Mouse (Mus musculus) lung, embryonic 14.5 days (tissue): Measurements from ENCODE around the gene Sec1. TPM values are rescaled to one million over a fixed set of nuclear protein-coding genes. Genes with fewer than 3 reads are reported as not detected.

ENCODE experiments used
- ATAC-seq: fragments of 200-750 bp; cut with Nextera tagmentation; 2 replicates; pipeline ENCODE4 v1.8.0; 2017; ENCODE audit warnings: mild to moderate bottlenecking, moderate TSS enrichment, moderate library complexity; ENCODE audit not compliant: insufficient read depth
- DNase-seq: peaks from one replicate; pipeline ENCODE4 v3.0.0-alpha.2; 2015
- H3K27ac ChIP-seq: fragments of 300-500 bp; sonication (generic); 2 replicates; pipeline ENCODE4 v1.5.1; 2014; ENCODE audit warnings: low read depth, mild to moderate bottlenecking, moderate library complexity
- H3K27me3 ChIP-seq: fragments of 300-500 bp; sonication (generic); 2 replicates; pipeline ENCODE4 v1.6.1; 2014; ENCODE audit warnings: low read length, control low read depth; ENCODE audit not compliant: insufficient read depth
- H3K36me3 ChIP-seq: fragments of 300-500 bp; sonication (generic); 2 replicates; pipeline ENCODE4 v1.6.1; 2014; ENCODE audit warnings: control low read depth; ENCODE audit not compliant: insufficient read depth
- H3K4me1 ChIP-seq: fragments of 300-500 bp; sonication (generic); 2 replicates; pipeline ENCODE4 v1.6.1; 2014; ENCODE audit warnings: antibody characterized with exemption, control low read depth; ENCODE audit not compliant: insufficient read depth
- H3K4me2 ChIP-seq: fragments of 300-500 bp; sonication (generic); 2 replicates; pipeline ENCODE4 v1.6.1; 2014; ENCODE audit warnings: mild to moderate bottlenecking
- H3K4me3 ChIP-seq: fragments of 300-500 bp; sonication (generic); 2 replicates; pipeline ENCODE4 v1.5.1; 2014; ENCODE audit warnings: low read depth, low read length
- H3K9ac ChIP-seq: fragments of 300-500 bp; sonication (generic); 2 replicates; pipeline ENCODE4 v1.6.1; 2014
- H3K9me3 ChIP-seq: fragments of 300-500 bp; sonication (generic); 2 replicates; pipeline ENCODE4 v1.6.1; 2016; ENCODE audit warnings: low read depth, low read length, control low read depth
- CTCF ChIP-seq: IDR thresholded peaks from 2 replicates; pipeline ENCODE4 v1.5.1; 2016; ENCODE audit warnings: antibody characterized with exemption, low read depth
- WGBS: fragments of 180-500 bp; shearing (Covaris S2); extraction: QIAGEN DNeasy Blood & Tissue Kit; methylation state at CpG from one replicate; pipeline ENCODE4 v1.1.7; 2014; 5-methylcytosine and 5-hydroxymethylcytosine counted together
- polyA plus RNA-seq: library from polyadenylated mRNA; unstranded; fragments of >200 nt; fragmentation: Nextera tagmentation; extraction: Ambion mirVana; gene quantifications from 2 replicates; pipeline ENCODE4 v1.2.1, GENCODE M21; 2014

Sec1 gene
- polyA plus RNA-seq, 1 experiment from 2014 or later: not detected

GRCm38 (mm10) chr7:45730727-45731431 is 36.7 kb upstream of the Sec1 start:
- peak; percentile 80 for TF ChIP-seq CTCF
- peaks cover 25% of the 10 kb centered on the region for H3K36me3 ChIP-seq
- WGBS: 13% methylated on average over 16 of the region's 16 CpGs

GRCm38 (mm10) chr7:45727625-45728024 is 33.4 kb upstream of the Sec1 start:
- no peak overlapping the region for H3K4me3 ChIP-seq
- no peak for ATAC-seq
- no peaks in the 10 kb centered on the region for H3K4me1 ChIP-seq
- no peak overlapping the region for H3K27ac ChIP-seq
- no peak for DNase-seq
- 56% methylated on average over 3 of the region's 3 CpGs for WGBS
- H3K36me3 ChIP-seq: peaks cover 57% of the 10 kb centered on the region
- H3K4me2 ChIP-seq: no peak overlapping the region
- TF ChIP-seq CTCF: no peak
- no peaks in the 10 kb centered on the region for H3K27me3 ChIP-seq
- H3K9me3 ChIP-seq: no peaks in the 10 kb centered on the region
- H3K9ac ChIP-seq: no peak overlapping the region

More at GRCm38 (mm10) chr7:45730727-45731431, 36.7 kb upstream of the Sec1 start:
- Histone ChIP-seq H3K9me3 (no peaks in the 10 kb centered on the region), H3K27me3 (no peaks in the 10 kb centered on the region), H3K9ac (no peak overlapping the region), H3K4me2 (no peak overlapping the region), H3K4me3 (no peak overlapping the region), H3K27ac (no peak overlapping the region), H3K4me1 (no peaks in the 10 kb centered on the region)
- ATAC-seq: peak; percentile 58; the same call in 1 of the 2 replicates
- DNase-seq: peak; percentile 77

GRCm38 (mm10) chr7:45726419-45726818 is 32.2 kb upstream of the Sec1 start:
- H3K4me1 ChIP-seq: no peaks in the 10 kb centered on the region
- H3K27me3 ChIP-seq: no peaks in the 10 kb centered on the region
- 84% methylated on average over 10 of the region's 10 CpGs for WGBS
- no peak for TF ChIP-seq CTCF
- H3K27ac ChIP-seq: no peak overlapping the region
- no peak overlapping the region for H3K4me2 ChIP-seq
- H3K9ac ChIP-seq: no peak overlapping the region
- no peak for DNase-seq
- H3K9me3 ChIP-seq: no peaks in the 10 kb centered on the region
- ATAC-seq: no peak
- H3K4me3 ChIP-seq: no peak overlapping the region
- peaks cover 69% of the 10 kb centered on the region for H3K36me3 ChIP-seq

- DNase-seq (no peak), ATAC-seq (no peak)
- no peak for TF ChIP-seq CTCF
- H3K27ac ChIP-seq: no peak within 1 kb of the TSS
- no peak within 1 kb of the TSS for H3K4me2 ChIP-seq
- no peaks in the 10 kb centered on the region for H3K4me1 ChIP-seq
- WGBS: 87% methylated on average over 11 of the region's 11 CpGs
- H3K4me3 ChIP-seq: no peak within 1 kb of the TSS
- H3K9me3 ChIP-seq: no peaks in the 10 kb centered on the region
- peaks cover 76% of the 10 kb centered on the region for H3K36me3 ChIP-seq
- H3K27me3 ChIP-seq: no peaks in the 10 kb centered on the region
- H3K9ac ChIP-seq: no peak within 1 kb of the TSS
These were observed 31.5 kb upstream of the Sec1 start, which contains the start of gene Spaca4 for GRCm38 (mm10) chr7:45725713-45726112. Spaca4 (minus strand) TSS chr7:45725813.

GRCm38 (mm10) chr7:45725151-45725550 is 30.9 kb upstream of the Sec1 start:
- ATAC-seq (no peak), DNase-seq (no peak)
- no peaks in the 10 kb centered on the region for H3K9me3 ChIP-seq
- peaks cover 82% of the 10 kb centered on the region for H3K36me3 ChIP-seq
- TF ChIP-seq CTCF: no peak
- H3K4me3 ChIP-seq: no peak overlapping the region
- WGBS: 88% methylated on average over 9 of the region's 9 CpGs
- no peaks in the 10 kb centered on the region for H3K4me1 ChIP-seq
- H3K27me3 ChIP-seq: no peaks in the 10 kb centered on the region
- H3K4me2 ChIP-seq: no peak overlapping the region
- no peak overlapping the region for H3K9ac ChIP-seq
- H3K27ac ChIP-seq: no peak overlapping the region

GRCm38 (mm10) chr7:45723781-45724180 is 29.6 kb upstream of the Sec1 start:
- peaks cover 93% of the 10 kb centered on the region for H3K36me3 ChIP-seq
- WGBS: 91% methylated on average over 14 of the region's 14 CpGs

GRCm38 (mm10) chr7:45723301-45723700 is 29.1 kb upstream of the Sec1 start:
- no peak overlapping the region for H3K27ac ChIP-seq
- no peak for TF ChIP-seq CTCF
- H3K4me3 ChIP-seq: no peak overlapping the region
- H3K36me3 ChIP-seq: peaks cover 90% of the 10 kb centered on the region
- H3K9me3 ChIP-seq: no peaks in the 10 kb centered on the region
- ATAC-seq (no peak), DNase-seq (no peak)
- H3K4me2 ChIP-seq: no peak overlapping the region
- H3K27me3 ChIP-seq: no peaks in the 10 kb centered on the region
- 85% methylated on average over 4 of the region's 4 CpGs for WGBS
- H3K4me1 ChIP-seq: 0 out of 2 replicates have a peak, but pooled peaks cover 5% of the 10 kb centered on the region
- H3K9ac ChIP-seq: no peak overlapping the region

More at GRCm38 (mm10) chr7:45723781-45724180, 29.6 kb upstream of the Sec1 start:
- no peak overlapping the region for H3K4me2 ChIP-seq
- no peak overlapping the region for H3K9ac ChIP-seq
- TF ChIP-seq CTCF: no peak
- H3K9me3 ChIP-seq: no peaks in the 10 kb centered on the region
- H3K4me3 ChIP-seq: no peak overlapping the region
- H3K27me3 ChIP-seq: no peaks in the 10 kb centered on the region
- H3K4me1 ChIP-seq: 0 out of 2 replicates have a peak, but pooled peaks cover 5% of the 10 kb centered on the region
- DNase-seq: no peak
- ATAC-seq: no peak
- no peak overlapping the region for H3K27ac ChIP-seq
